In the genomic region with DNA sequence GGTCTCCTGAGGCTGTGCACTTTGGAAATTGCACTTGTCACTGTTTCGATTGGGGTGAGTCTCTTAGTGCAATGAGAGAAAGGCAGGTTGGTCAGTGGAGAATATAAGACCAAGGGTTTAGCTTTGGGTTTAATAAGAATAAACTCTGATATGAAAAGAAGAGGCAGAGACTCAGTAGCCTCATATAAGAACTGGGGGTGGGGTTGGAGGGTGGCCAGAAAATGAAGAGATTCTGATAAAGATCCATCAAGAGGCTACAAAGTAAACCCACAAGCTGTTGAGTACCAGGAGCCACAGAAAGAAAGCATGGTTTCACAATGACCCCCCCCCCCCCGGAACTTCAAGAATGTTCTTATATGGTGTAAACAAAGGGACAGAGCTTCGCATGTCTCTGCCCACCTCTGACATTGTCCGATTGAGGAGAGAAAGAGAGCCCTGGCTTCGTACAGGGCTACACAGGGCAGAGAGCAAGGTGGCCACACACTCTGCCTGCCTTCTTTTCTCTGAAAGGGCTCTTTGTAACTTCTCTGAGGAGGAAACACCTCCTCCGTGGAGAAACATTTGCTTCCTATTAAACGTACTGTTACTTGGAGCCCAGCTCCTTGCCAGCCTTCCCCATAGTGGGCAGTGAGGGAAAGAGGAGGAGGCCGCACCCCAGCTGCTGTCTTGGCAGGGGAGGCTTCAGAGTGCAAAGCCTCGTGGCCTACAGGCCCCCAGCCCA, we compare ENCODE assay signal across 11 mouse cellular contexts. TPM values are rescaled to one million over a fixed set of nuclear protein-coding genes. Genes with fewer than 3 reads are reported as not detected.
DNase-seq lines count a peak whose midpoint lies in the region; ATAC-seq and TF ChIP-seq lines count a peak whose summit lies in the region.
"Had no signal": no experiment of that assay in that cellular context is flagged by ENCODE, and none has a peak within 500 bp of the region (broad histone marks: within the 10 kb centered on the region; RNA-seq: fewer than 3 reads in every experiment).

No protein-coding gene starts in this region.

- H3K4me1 ChIP-seq in embryonic fibroblast, embryonic 13.5 days (ENCODE audit: control insufficient read depth, insufficient read depth, low read length): peaks cover 12% of the 10 kb centered on the region
- H3K4me1 ChIP-seq: liver, embryonic 15.5 days had no signal

- TF ChIP-seq CTCF in embryonic fibroblast, embryonic 13.5 days (IDR thresholded peaks at IDR 0.05; ENCODE audit: borderline replicate concordance, insufficient read depth, low read length): no peak

- ATAC-seq in frontal cortex, adult (ENCODE audit: low TSS enrichment): peak; percentile 38; the same call in 1 of the 2 replicates
- ATAC-seq in cerebellum, adult (ENCODE audit: insufficient number of reproducible peaks, low FRiP score, low TSS enrichment): no peak

- no peak for DNase-seq in frontal cortex, postnatal 10 days (ENCODE audit: low spot score in 2 of 2)
- peak; percentile 70 for DNase-seq in NIH3T3 (ENCODE audit: low read depth)
- DNase-seq in lung, adult 18-20 months: peak; percentile 72 to 82
- DNase-seq in urinary bladder, adult 2 months (ENCODE audit: low spot score): no peak
- no peak for DNase-seq in cerebellum, postnatal 36 days
- DNase-seq: right cerebral cortex, postnatal 25 days had no signal

- H3K4me3 ChIP-seq in embryonic fibroblast, embryonic 13.5 days (ENCODE audit: insufficient read depth, low read length): no peak overlapping the region
- H3K4me3 ChIP-seq: erythroblast, embryonic 14.5 days; liver, embryonic 15.5 days had no signal

- peak overlapping the region; percentile 95; the same call in 1 of the 2 replicates for H3K27ac ChIP-seq in embryonic fibroblast, embryonic 13.5 days (ENCODE audit: insufficient read depth, low read length)
- H3K27ac ChIP-seq: liver, embryonic 15.5 days had no signal

- TF ChIP-seq POLR2A in embryonic fibroblast, embryonic 13.5 days (IDR thresholded peaks at IDR 0.05; ENCODE audit: low read depth, low read length): no peak

RNA-seq across cellular contexts. Expression of gene Rmdn2, which starts 46.3 kb away (rescaled TPM):
- 12.0 and 13.9 TPM in 2 replicates for polyA plus RNA-seq in embryonic fibroblast, embryonic 13.5 days (2011; ENCODE audit: insufficient read length, low read depth, missing spikeins)
- polyA plus RNA-seq in urinary bladder, adult 2 months (2012; rRNA removed): 8.8 and 10.2 TPM in 2 replicates

Comparison
In these comparisons a context has a peak if more than half of its experiments do, and no peak if none do; other contexts are left out.
1. DNase-seq: peak in NIH3T3 (single experiment) and lung, adult 18-20 months (2 of 2); none in frontal cortex, postnatal 10 days (0 of 2), urinary bladder, adult 2 months (single experiment) and cerebellum, postnatal 36 days (0 of 2).